Mouse (Mus musculus): ENCODE measurements around the gene Gm28434. TPM values are rescaled to one million over a fixed set of nuclear protein-coding genes. Genes with fewer than 3 reads are reported as not detected.

The Gm28434 gene
- total RNA-seq (2014; rRNA removed) = not detected in 2 replicates
- 0.48 TPM in 1 of 2 replicates, not detected in the other for polyA plus RNA-seq (2015; fragmentation: Nextera tagmentation; extraction: Ambion mirVana)

DNA sequence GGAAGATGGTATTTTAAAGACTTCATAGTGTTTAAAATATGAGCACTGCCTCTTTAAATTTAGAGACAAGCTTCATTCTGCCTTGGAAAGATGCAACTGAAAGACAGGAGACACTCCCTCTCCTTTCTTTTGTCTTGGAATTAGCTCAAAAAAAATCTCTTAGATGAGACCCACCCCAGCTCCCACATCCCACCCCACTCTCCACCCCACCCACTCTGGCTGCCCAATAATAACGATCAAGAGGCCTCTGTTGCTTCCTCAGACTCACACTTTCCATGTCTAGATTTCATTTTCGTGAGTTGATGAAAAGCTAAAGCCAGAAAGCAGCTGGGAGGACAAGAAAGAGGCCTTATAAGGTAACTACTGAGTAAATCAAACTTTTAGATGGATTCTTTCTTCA, at the start of gene Gm28434, which contains the start of gene 2310003L06Rik:
Gene Gm28434, plus strand, starts transcription at position 317 of the 400 bp plus-strand sequence.
Gene 2310003L06Rik, plus strand, starts transcription at position 259 of the 400 bp plus-strand sequence.
- no peaks in the 10 kb centered on the region for H3K4me1 ChIP-seq (ENCODE audit: insufficient read depth)
- TF ChIP-seq CTCF (IDR thresholded peaks at IDR 0.05; ENCODE audit: low read depth) = no peak
- WGBS = 50% methylated on average over 2 of the region's 2 CpGs
- no peak within 1 kb of the TSS for H3K9ac ChIP-seq
- ATAC-seq (no peak), DNase-seq (no peak)
- H3K4me2 ChIP-seq (ENCODE audit: low read depth) = no peak within 1 kb of the TSS
- no peaks in the 10 kb centered on the region for H3K36me3 ChIP-seq (ENCODE audit: insufficient read depth)
- no peak within 1 kb of the TSS for H3K27ac ChIP-seq (ENCODE audit: low read depth, low read length)
- no peaks in the 10 kb centered on the region for H3K9me3 ChIP-seq (ENCODE audit: low read length)
- no peak within 1 kb of the TSS for H3K4me3 ChIP-seq (ENCODE audit: low read depth, low read length)
- H3K27me3 ChIP-seq (ENCODE audit: insufficient read depth, low read length) = no peaks in the 10 kb centered on the region

DNA sequence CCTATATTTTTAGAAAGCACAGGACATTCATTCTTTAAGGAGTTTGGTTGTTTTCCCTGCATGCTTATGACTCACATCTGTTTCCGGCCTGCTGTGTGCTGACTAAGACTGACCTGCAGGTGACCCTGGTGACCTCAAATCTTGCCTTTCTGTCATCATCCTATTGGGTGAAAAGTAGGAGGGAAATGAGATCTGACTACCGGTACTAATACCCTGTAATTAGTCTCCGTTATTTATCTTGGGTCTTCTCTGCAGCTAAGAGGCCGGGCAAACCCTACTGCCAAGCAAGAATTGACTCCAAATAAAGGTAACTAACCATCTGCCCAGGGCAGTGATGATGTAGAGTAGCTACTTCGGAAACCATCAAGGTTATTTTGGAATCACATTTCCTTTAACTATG, 43.9 kb upstream of the Gm28434 start, which contains the start of gene Csn3:
Gene Csn3, plus strand, starts transcription at position 208 of the 400 bp plus-strand sequence.
- DNase-seq (no peak), ATAC-seq (no peak)
- Histone ChIP-seq H3K27ac (ENCODE audit: low read depth, low read length) (no peak within 1 kb of the TSS), H3K9me3 (ENCODE audit: low read length) (no peaks in the 10 kb centered on the region), H3K4me2 (ENCODE audit: low read depth) (no peak within 1 kb of the TSS), H3K4me1 (ENCODE audit: insufficient read depth) (no peaks in the 10 kb centered on the region), H3K9ac (no peak within 1 kb of the TSS), H3K27me3 (ENCODE audit: insufficient read depth, low read length) (no peaks in the 10 kb centered on the region), H3K4me3 (ENCODE audit: low read depth, low read length) (no peak within 1 kb of the TSS), H3K36me3 (ENCODE audit: insufficient read depth) (no peaks in the 10 kb centered on the region)
- 31% methylated on average over 5 of the region's 5 CpGs for WGBS
- TF ChIP-seq CTCF (IDR thresholded peaks at IDR 0.05; ENCODE audit: low read depth) = no peak

DNA sequence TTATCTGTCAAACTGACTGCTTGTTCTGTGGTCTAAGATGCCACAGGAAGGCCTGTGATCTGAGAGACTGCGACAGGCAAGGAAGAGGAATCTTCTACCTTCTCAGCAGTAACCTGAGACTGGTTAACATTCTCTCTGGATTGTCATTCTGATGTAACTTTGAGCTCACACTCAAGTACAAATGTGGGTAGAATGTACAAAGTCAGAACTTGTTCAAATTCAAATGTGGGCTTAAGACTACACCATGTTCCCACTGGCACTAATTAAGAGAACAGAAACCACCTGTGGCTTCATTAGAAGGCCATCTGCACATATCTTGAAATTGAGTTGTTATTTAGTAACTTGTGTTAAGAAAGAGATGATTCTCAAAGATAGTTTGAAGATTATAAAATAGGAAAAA, 37.7 kb upstream of the Gm28434 start:
- ATAC-seq = no peak
- 65% methylated on average over 1 of the region's 1 CpGs for WGBS
- Histone ChIP-seq H3K36me3 (ENCODE audit: insufficient read depth) (no peaks in the 10 kb centered on the region), H3K9me3 (ENCODE audit: low read length) (no peaks in the 10 kb centered on the region), H3K4me3 (ENCODE audit: low read depth, low read length) (no peak overlapping the region), H3K27ac (ENCODE audit: low read depth, low read length) (no peak overlapping the region), H3K9ac (no peak overlapping the region), H3K4me2 (ENCODE audit: low read depth) (no peak overlapping the region), H3K4me1 (ENCODE audit: insufficient read depth) (no peaks in the 10 kb centered on the region), H3K27me3 (ENCODE audit: insufficient read depth, low read length) (no peaks in the 10 kb centered on the region)
- no peak for DNase-seq
- no peak for TF ChIP-seq CTCF (IDR thresholded peaks at IDR 0.05; ENCODE audit: low read depth)

DNA sequence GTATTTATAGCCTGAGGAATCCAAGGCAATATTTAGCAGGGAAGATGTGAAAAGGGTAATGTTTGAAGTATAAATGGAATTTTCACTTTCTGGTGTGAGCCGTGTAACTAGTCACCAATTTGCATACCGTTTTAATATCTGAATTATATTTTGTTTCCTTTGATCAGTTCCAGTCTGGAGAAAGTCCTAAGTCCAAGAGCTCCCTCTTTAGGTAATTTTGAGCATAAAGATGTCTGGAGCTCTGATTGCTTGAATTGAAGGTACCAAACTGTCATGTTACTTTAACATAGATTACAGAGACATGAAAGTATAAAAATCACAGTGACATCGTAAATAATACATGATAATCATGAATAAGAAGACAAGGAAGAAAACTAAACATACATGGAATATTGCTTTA, 28.6 kb upstream of the Gm28434 start:
- TF ChIP-seq CTCF (IDR thresholded peaks at IDR 0.05; ENCODE audit: low read depth) = peak; percentile 51
- no peak overlapping the region for H3K4me2 ChIP-seq (ENCODE audit: low read depth)
- no peaks in the 10 kb centered on the region for H3K27me3 ChIP-seq (ENCODE audit: insufficient read depth, low read length)
- peak; percentile 14 for DNase-seq
- no peaks in the 10 kb centered on the region for H3K9me3 ChIP-seq (ENCODE audit: low read length)
- WGBS = 43% methylated on average over 3 of the region's 3 CpGs
- no peak overlapping the region for H3K27ac ChIP-seq (ENCODE audit: low read depth, low read length)
- no peak overlapping the region for H3K4me3 ChIP-seq (ENCODE audit: low read depth, low read length)
- no peaks in the 10 kb centered on the region for H3K4me1 ChIP-seq (ENCODE audit: insufficient read depth)
- no peaks in the 10 kb centered on the region for H3K36me3 ChIP-seq (ENCODE audit: insufficient read depth)
- peak; percentile 40; the same call in 1 of the 2 replicates for ATAC-seq
- H3K9ac ChIP-seq = no peak overlapping the region

DNA sequence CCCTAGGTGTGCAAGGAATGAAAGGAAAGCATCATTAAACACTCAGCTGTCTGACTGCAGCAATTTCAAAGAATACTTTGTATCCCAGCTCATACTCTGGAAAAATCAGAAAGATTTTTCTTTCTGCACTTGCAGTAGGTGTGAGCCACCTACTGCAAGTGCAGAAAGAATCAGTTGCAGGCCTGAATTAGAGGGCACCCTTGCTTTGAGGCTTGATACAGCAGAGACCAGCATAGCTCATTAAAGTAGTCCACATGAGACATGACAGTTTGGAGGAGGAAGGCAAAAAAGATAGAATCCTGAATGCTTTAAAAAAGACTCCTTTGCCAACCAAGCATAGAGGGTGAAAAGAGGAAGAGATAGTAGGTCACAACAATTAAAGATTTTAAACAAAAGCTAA, 26.8 kb upstream of the Gm28434 start:
- Histone ChIP-seq H3K4me3 (ENCODE audit: low read depth, low read length) (no peak overlapping the region), H3K9me3 (ENCODE audit: low read length) (no peaks in the 10 kb centered on the region), H3K4me1 (ENCODE audit: insufficient read depth) (no peaks in the 10 kb centered on the region), H3K36me3 (ENCODE audit: insufficient read depth) (no peaks in the 10 kb centered on the region), H3K27ac (ENCODE audit: low read depth, low read length) (no peak overlapping the region), H3K27me3 (ENCODE audit: insufficient read depth, low read length) (no peaks in the 10 kb centered on the region), H3K9ac (no peak overlapping the region), H3K4me2 (ENCODE audit: low read depth) (no peak overlapping the region)
- DNase-seq (no peak), ATAC-seq (no peak)
- no peak for TF ChIP-seq CTCF (IDR thresholded peaks at IDR 0.05; ENCODE audit: low read depth)

DNA sequence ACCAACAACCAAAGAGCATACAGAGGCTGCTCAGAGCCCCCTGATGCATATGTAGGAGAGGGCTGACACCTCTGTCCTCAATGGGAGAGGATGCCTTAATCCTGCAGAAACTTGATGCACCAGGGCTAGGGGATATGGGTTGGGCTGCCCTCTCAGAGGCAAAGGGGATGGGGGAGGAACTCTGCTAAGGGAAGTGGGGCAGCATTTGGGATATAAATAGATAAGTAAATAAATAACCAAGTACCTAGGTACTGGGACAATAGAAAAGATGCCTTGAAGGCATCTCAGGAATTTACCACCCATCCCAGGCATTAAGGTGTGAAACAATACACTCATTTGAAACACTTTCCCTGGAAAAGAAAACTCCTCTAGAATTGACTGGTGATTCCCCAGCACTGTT, 17.5 kb upstream of the Gm28434 start:
- no peaks in the 10 kb centered on the region for H3K4me1 ChIP-seq (ENCODE audit: insufficient read depth)
- H3K27me3 ChIP-seq (ENCODE audit: insufficient read depth, low read length) = no peaks in the 10 kb centered on the region
- no peak for DNase-seq
- H3K36me3 ChIP-seq (ENCODE audit: insufficient read depth) = no peaks in the 10 kb centered on the region
- H3K27ac ChIP-seq (ENCODE audit: low read depth, low read length) = no peak overlapping the region
- H3K4me2 ChIP-seq (ENCODE audit: low read depth) = no peak overlapping the region
- ATAC-seq = no peak
- no peak for TF ChIP-seq CTCF (IDR thresholded peaks at IDR 0.05; ENCODE audit: low read depth)
- no peak overlapping the region for H3K4me3 ChIP-seq (ENCODE audit: low read depth, low read length)
- no peaks in the 10 kb centered on the region for H3K9me3 ChIP-seq (ENCODE audit: low read length)
- no peak overlapping the region for H3K9ac ChIP-seq

DNA sequence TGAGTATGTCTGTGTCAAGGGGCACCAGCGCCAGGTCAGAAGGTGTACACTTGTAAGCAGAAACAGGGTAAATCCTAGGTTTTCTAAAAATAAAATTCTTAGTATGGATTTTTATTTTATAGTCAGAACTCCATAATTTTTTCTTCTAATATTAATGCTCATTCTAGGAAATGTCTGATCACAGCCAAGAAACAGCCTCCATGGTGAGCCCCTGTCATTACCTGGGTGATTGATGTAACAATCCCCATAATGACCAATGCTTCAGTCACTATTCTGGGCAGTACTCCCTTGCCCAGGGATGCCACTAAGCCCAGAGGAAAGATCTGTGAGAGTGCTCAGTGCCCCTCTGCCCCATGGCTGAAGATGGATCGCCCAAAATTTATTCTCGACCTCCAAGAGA, 9.8 kb downstream of the Gm28434 start, which contains the start of gene Cabs1:
Gene Cabs1, plus strand, starts transcription at position 301 of the 400 bp plus-strand sequence.
- ATAC-seq = no peak

More for the DNA sequence above, 9.8 kb downstream of the Gm28434 start, which contains the start of gene Cabs1:
- no peaks in the 10 kb centered on the region for H3K4me1 ChIP-seq (ENCODE audit: insufficient read depth)
- H3K27ac ChIP-seq (ENCODE audit: low read depth, low read length) = no peak within 1 kb of the TSS
- DNase-seq = no peak
- no peak within 1 kb of the TSS for H3K4me3 ChIP-seq (ENCODE audit: low read depth, low read length)
- H3K27me3 ChIP-seq (ENCODE audit: insufficient read depth, low read length) = no peaks in the 10 kb centered on the region
- H3K9me3 ChIP-seq (ENCODE audit: low read length) = no peaks in the 10 kb centered on the region
- no peaks in the 10 kb centered on the region for H3K36me3 ChIP-seq (ENCODE audit: insufficient read depth)
- H3K9ac ChIP-seq = no peak within 1 kb of the TSS
- no peak for TF ChIP-seq CTCF (IDR thresholded peaks at IDR 0.05; ENCODE audit: low read depth)
- 91% methylated on average over 3 of the region's 3 CpGs for WGBS
- no peak within 1 kb of the TSS for H3K4me2 ChIP-seq (ENCODE audit: low read depth)
